Mouse (Mus musculus) spleen, postnatal 36 days (tissue): ENCODE data around the gene Tuba4a.

Source experiments
- DNase-seq, 2 experiments: peaks; one replicate each; pipeline ENCODE4 v3.0.0; 2022; ENCODE audit warnings: low spot score in 2 of 2, mixed read lengths in 1 of 2

Gene Tuba4a

GRCm38 (mm10) chr1:75168093-75168471 lies 51.6 kb downstream of the Tuba4a start:
- DNase-seq, result no peak
